Mouse (Mus musculus) kidney, adult 2 months (tissue): Measurements from ENCODE around the gene Ugt1a9.

Source experiments
- CTCF ChIP-seq: fragments of 200-500 bp; conservative IDR thresholded peaks from 2 replicates; pipeline ENCODE4 v1.5.1; 2011; ENCODE audit warnings: low read depth, mild to moderate bottlenecking, control low read depth, low read length, moderate library complexity, mixed read lengths; ENCODE audit not compliant: insufficient read depth, insufficient read length
- POLR2A ChIP-seq: fragments of 200-500 bp; IDR thresholded peaks from one replicate; pipeline ENCODE4 v1.6.1; 2011; ENCODE audit warnings: low read depth, low read length, control low read depth

GRCm38 (mm10) chr1:88214462-88214952 lies 143.9 kb downstream of the Ugt1a9 start:
- TF ChIP-seq CTCF (no peak), POLR2A (no peak)
